Mouse (Mus musculus) frontal cortex, adult (tissue): ENCODE measurements around the gene Podxl2.

Experiments
- ATAC-seq: cut with Nextera tagmentation; 2 replicates; pipeline ENCODE4 v1.9.2; 2017; ENCODE audit warnings: mild to moderate bottlenecking, moderate library complexity, mixed read lengths; ENCODE audit not compliant: low TSS enrichment

Podxl2 gene

DNA sequence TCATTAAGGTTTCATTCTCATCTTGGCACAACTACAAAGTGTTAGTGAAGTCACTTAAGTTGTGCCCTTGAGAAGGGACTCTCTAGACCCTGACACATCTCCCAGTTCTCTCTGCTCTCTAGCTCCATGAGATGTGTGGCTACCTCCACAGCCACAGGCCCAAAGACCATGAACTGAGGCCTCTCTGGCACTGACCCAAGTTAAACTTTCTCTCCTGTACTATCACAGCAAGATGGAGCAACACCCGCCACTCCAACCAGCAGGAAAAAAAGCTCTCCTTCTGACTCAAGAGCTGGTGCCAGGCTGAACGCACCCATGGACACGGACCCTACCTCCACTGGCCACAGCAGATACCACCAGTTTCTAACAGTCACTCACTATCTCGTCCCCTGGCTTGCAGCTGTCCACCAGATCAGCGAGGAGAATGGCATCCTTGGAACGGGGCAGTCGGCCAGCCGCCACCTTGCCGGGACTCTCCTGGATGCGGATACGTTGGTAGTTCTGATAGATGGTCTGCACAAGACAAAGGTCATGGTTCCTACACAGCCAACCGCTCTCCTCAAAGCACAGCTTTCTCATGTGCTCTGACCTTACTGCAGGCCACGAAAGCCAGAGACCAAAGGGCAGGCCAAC lies 14.7 kb upstream of the Podxl2 start:
- ATAC-seq: no peak

GRCm38 (mm10) chr6:88886417-88886967 lies 11.6 kb upstream of the Podxl2 start:
- no peak for ATAC-seq

GRCm38 (mm10) chr6:88885644-88886416 lies 11.0 kb upstream of the Podxl2 start:
- ATAC-seq: no peak

DNA sequence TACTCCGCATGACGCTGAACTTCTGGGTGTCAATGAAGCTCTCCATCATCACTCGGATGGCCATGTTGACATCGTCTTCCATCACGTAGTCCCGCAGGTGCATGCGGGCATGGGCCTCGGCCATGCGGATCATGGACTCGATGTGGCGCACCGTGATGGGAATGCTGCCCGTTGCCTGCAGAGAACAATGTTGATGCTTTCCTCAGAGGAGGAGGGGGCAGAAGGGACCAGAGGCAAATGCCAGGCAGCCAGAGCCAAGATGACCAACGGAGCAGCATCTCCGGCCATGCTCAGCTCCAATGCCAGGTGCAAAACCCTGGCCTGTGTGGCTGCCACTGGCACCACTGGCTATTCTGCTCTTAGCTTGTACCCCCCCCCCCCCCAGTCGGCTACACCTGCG lies 9.8 kb upstream of the Podxl2 start:
- ATAC-seq: no peak

GRCm38 (mm10) chr6:88884195-88884594 lies 9.4 kb upstream of the Podxl2 start:
- no peak for ATAC-seq

GRCm38 (mm10) chr6:88881334-88881733 lies 6.5 kb upstream of the Podxl2 start:
- ATAC-seq: no peak

DNA sequence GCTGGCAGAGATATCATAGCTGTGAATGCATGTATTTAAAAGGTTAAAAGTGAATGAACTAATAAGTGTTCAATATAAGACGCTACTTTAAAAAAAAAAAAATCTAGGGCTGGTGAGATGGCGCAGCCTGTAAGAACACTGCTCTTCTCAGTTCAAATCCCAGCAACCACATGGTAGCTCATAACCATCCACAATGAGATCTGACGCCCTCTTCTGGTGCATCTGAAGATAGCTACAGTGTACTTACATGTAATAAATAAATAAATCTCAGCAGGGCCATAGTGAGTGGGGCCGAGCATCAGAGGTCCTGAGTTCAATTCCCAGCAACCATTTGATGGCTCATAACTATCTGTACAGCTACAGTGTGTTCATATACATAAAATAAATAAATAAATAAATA lies 4.6 kb upstream of the Podxl2 start:
- ATAC-seq: no peak

DNA sequence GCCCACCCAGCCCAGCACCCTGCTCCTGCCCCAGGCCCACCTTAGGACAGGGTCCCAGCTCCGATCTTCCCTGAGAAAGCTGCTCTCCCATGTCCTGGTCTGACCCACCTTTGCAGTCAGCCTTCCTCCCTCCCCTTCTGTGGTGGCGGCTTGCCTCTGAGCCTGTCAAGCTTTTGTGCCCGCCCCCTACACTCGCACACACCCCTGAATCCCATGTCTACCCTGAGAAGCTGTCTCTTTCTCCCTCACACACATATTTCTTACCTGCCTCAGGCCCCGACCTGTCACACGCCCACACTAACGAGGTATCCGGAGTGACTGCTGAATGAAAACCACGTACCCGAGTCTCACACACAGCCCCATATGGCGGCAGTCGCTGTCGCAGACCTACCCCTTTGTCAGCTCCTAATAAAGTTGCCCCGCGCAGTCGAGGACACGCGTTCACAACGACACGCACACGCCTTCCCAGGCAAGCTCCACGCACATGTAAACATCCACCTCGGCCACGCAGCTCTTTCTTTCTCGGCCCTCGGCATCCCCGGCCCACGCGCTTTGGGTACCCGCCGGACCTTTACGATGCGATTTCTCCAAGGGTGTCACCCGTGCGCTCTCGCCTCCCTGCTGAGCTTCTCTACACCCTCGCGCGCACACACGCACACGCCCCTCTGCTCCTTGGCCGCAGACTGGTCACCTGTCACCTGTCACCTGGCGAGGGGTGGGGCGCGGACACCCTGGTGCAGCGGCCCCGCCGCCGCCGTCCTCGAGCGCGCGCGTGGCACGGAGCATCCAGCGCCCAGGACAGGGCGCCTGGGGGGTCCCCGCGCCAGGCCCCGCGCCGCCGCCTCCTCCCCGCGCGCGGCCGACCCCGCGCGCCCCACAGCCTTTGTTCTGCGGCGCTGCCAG lies 628 bp downstream of the Podxl2 start:
- ATAC-seq: peak; percentile 35; the same call in 1 of the 2 replicates

GRCm38 (mm10) chr6:88872811-88873210 lies 2.0 kb downstream of the Podxl2 start:
- no peak for ATAC-seq

GRCm38 (mm10) chr6:88871546-88871945 lies 3.3 kb downstream of the Podxl2 start:
- peak; percentile 31 for ATAC-seq

GRCm38 (mm10) chr6:88870594-88870993 lies 4.2 kb downstream of the Podxl2 start:
- no peak for ATAC-seq

GRCm38 (mm10) chr6:88869459-88869858 lies 5.4 kb downstream of the Podxl2 start:
- peak; percentile 79 for ATAC-seq

- no peak for ATAC-seq
Measured at GRCm38 (mm10) chr6:88865704-88866103, 9.1 kb downstream of the Podxl2 start.

- ATAC-seq: peak; percentile 64
Measured at GRCm38 (mm10) chr6:88860914-88861313, 13.9 kb downstream of the Podxl2 start.

DNA sequence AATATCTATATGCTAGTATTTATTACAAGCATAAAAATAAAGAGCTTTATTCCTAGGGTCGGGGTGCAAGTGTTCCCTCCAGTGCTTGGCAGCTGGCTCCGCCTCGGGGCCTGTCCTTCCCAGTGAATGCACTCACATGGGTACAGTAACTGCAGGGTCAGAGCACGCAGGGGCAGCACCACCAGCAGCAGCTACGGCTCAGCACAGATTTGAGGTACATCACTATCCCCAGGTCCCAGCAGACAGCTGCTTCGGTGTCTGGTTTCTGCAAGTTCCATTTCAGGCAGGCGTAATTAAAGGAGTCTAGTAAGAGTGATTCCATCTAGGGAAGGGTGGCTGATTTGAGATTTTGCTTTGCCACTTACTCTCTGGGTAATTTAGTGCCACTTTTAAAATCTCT lies 16.5 kb downstream of the Podxl2 start:
- ATAC-seq: peak; percentile 63

DNA sequence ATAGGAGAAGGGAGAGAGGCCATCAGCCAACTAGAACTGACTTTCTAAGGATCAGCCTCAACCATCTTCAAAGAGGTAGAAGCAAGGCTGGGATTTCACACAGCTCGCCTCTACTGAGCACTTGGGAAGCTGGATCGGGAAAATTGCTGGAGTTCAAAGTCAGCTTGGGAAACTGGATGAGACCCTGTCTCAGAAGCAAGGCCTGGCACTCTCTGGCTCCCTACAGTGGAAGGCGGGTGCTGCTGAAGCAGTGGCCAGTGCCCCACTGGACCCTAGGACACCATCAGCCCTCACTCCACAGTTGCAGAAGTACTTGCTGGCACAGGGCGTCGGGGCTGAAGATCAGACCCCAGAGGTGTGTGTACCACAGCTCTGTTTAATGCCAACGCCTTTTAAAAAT lies 17.0 kb downstream of the Podxl2 start:
- ATAC-seq: no peak

GRCm38 (mm10) chr6:88857249-88857648 lies 17.6 kb downstream of the Podxl2 start:
- peak; percentile 25; the same call in 1 of the 2 replicates for ATAC-seq

- peak; percentile 35; the same call in 1 of the 2 replicates for ATAC-seq
Measured at GRCm38 (mm10) chr6:88855636-88856035, 19.2 kb downstream of the Podxl2 start.

DNA sequence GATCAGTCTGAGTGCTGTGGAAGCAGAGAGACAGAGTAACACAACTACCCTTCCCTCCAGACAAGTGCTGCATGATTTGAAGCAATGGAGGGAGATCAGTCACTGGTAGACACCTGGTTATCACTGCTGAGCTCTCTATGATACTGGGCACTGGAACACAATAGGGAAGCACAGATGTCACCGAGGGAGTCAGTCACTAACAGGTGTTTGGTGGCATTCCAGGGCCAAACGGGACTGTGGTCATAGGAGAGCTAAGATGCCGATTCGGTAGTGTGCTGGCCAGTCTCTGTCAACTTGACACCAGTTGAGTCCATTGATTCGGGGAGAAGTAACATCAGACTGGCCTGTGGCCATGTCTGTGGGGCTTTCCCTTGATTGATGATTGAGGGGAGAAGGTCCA lies 20.3 kb downstream of the Podxl2 start:
- ATAC-seq: no peak

GRCm38 (mm10) chr6:88850034-88850433 lies 24.8 kb downstream of the Podxl2 start:
- ATAC-seq: no peak

- no peak for ATAC-seq
Measured at GRCm38 (mm10) chr6:88849270-88849669, 25.6 kb downstream of the Podxl2 start.

GRCm38 (mm10) chr6:88847571-88847970 lies 27.3 kb downstream of the Podxl2 start:
- no peak for ATAC-seq
